Mouse (Mus musculus): Measurements from ENCODE around the gene Pbld2. TPM values are rescaled to one million over a fixed set of nuclear protein-coding genes. Genes with fewer than 3 reads are reported as not detected.
A peak's percentile ranks its signal among the peaks of the same experiment; 100 is the strongest.

The Pbld2 gene
- polyA plus RNA-seq (2015; fragmentation: Nextera tagmentation; extraction: Ambion mirVana), result 5.3 and 6.4 TPM in 2 replicates

DNA sequence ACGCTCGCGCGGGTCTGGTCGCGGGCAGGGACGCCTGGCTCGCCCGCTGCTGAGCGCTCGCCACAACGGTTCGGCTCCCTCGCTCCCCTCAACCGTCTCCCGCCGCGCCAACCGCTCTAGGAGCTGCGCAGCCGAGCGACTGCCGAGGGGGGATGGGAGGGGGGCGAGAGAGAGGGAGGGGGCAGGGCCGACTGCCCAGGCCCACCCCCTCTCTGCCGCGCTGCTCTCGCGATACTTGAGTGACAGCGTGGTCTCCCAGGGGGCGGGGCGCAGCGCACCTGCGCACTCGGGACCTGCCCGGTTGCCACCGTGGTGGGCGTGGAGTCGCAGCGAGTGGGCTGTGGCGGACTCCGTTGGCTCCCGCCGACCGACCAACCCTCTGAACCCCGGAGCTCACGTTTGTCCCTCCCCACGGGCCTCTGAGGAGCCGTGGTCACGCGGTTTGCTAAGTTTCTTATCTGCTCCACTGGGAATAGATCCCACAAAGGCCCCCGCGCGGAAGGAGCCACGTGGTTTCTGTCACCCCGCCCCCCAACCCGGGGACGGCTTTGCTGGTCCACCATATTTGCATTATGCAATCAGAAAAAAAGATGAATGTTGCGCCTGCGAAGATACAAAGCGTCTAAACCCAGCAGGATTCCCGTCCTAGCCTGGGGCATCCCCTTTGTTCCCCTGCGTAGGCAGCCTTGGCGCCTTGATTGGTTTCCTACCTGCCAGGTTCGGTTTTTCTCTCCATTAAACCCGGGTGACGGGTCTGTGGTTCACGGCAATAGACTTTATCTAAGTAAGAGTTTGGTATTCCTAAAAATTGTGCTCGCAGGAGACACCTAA, at the start of gene Pbld2, which contains the start of gene Hnrnph3:
Pbld2 (plus strand) TSS at position 567 of the 831 bp plus-strand sequence.
Hnrnph3 (minus strand) TSS at position 469 of the 831 bp plus-strand sequence.
- Histone ChIP-seq H3K27me3 (ENCODE audit: control insufficient read depth, insufficient read depth, low read depth, low read length) (no peaks in the 10 kb centered on the region), H3K27ac (ENCODE audit: low read length) (peak within 1 kb of the TSS; percentile 92), H3K4me2 (ENCODE audit: low read depth, low read length) (peak within 1 kb of the TSS; percentile 95), H3K9me3 (replicated peaks; ENCODE audit: control insufficient read depth, low read length) (no peaks in the 10 kb centered on the region), H3K9ac (ENCODE audit: low read depth, low read length) (peak within 1 kb of the TSS; percentile 82), H3K4me3 (ENCODE audit: low read depth, low read length) (peak within 1 kb of the TSS; percentile 95), H3K36me3 (ENCODE audit: control insufficient read depth, insufficient read depth) (no peaks in the 10 kb centered on the region), H3K4me1 (ENCODE audit: control insufficient read depth, low read depth, low read length) (peaks cover 28% of the 10 kb centered on the region)
- under 1% methylated on average over 63 of the region's 69 CpGs for WGBS (ENCODE audit: insufficient replicate concordance)
- peak; percentile 92 for ATAC-seq (ENCODE audit: low read depth)

- Histone ChIP-seq H3K27ac (ENCODE audit: low read length) (no peak overlapping the region), H3K36me3 (ENCODE audit: control insufficient read depth, insufficient read depth) (peaks cover 5% of the 10 kb centered on the region; the same call in 1 of the 2 replicates), H3K4me3 (ENCODE audit: low read depth, low read length) (peak overlapping the region; percentile 89), H3K27me3 (ENCODE audit: control insufficient read depth, insufficient read depth, low read depth, low read length) (no peaks in the 10 kb centered on the region; the same call in 1 of the 2 replicates), H3K9me3 (replicated peaks; ENCODE audit: control insufficient read depth, low read length) (no peaks in the 10 kb centered on the region), H3K4me2 (ENCODE audit: low read depth, low read length) (peak overlapping the region; percentile 94), H3K4me1 (ENCODE audit: control insufficient read depth, low read depth, low read length) (peaks cover 11% of the 10 kb centered on the region), H3K9ac (ENCODE audit: low read depth, low read length) (no peak overlapping the region)
- no peak for ATAC-seq (ENCODE audit: low read depth)
- 17% methylated on average over 10 of the region's 10 CpGs for WGBS (ENCODE audit: insufficient replicate concordance)
Measured at GRCm38 (mm10) chr10:62979667-62980038, 44.5 kb upstream of the Pbld2 start.

- WGBS (ENCODE audit: insufficient replicate concordance), result under 1% methylated on average over 76 of the region's 77 CpGs
- Histone ChIP-seq H3K4me1 (ENCODE audit: control insufficient read depth, low read depth, low read length) (peaks cover 11% of the 10 kb centered on the region), H3K4me2 (ENCODE audit: low read depth, low read length) (peak within 1 kb of the TSS; percentile 94), H3K27ac (ENCODE audit: low read length) (no peak within 1 kb of the TSS), H3K36me3 (ENCODE audit: control insufficient read depth, insufficient read depth) (peaks cover 4% of the 10 kb centered on the region; the same call in 1 of the 2 replicates), H3K4me3 (ENCODE audit: low read depth, low read length) (peak within 1 kb of the TSS; percentile 89), H3K9me3 (replicated peaks; ENCODE audit: control insufficient read depth, low read length) (no peaks in the 10 kb centered on the region), H3K9ac (ENCODE audit: low read depth, low read length) (peak within 1 kb of the TSS; percentile 76), H3K27me3 (ENCODE audit: control insufficient read depth, insufficient read depth, low read depth, low read length) (no peaks in the 10 kb centered on the region; the same call in 1 of the 2 replicates)
- ATAC-seq (ENCODE audit: low read depth), result peak; percentile 81
Measured at GRCm38 (mm10) chr10:62980039-62980954, 43.8 kb upstream of the Pbld2 start, which contains the start of gene Rufy2. TSS of gene Rufy2 (plus strand) at chr10:62980223.

- H3K27ac ChIP-seq (ENCODE audit: low read length), result no peak overlapping the region
- H3K4me1 ChIP-seq (ENCODE audit: control insufficient read depth, low read depth, low read length), result peaks cover 11% of the 10 kb centered on the region
- 73% methylated on average over 11 of the region's 11 CpGs for WGBS (ENCODE audit: insufficient replicate concordance)
- H3K9me3 ChIP-seq (replicated peaks; ENCODE audit: control insufficient read depth, low read length), result no peaks in the 10 kb centered on the region
- H3K4me2 ChIP-seq (ENCODE audit: low read depth, low read length), result no peak overlapping the region
- no peak overlapping the region for H3K9ac ChIP-seq (ENCODE audit: low read depth, low read length)
- no peaks in the 10 kb centered on the region for H3K36me3 ChIP-seq (ENCODE audit: control insufficient read depth, insufficient read depth)
- ATAC-seq (ENCODE audit: low read depth), result no peak
- no peak overlapping the region for H3K4me3 ChIP-seq (ENCODE audit: low read depth, low read length)
- H3K27me3 ChIP-seq (ENCODE audit: control insufficient read depth, insufficient read depth, low read depth, low read length), result no peaks in the 10 kb centered on the region
Measured at GRCm38 (mm10) chr10:62984072-62984471, 40.0 kb upstream of the Pbld2 start.

DNA sequence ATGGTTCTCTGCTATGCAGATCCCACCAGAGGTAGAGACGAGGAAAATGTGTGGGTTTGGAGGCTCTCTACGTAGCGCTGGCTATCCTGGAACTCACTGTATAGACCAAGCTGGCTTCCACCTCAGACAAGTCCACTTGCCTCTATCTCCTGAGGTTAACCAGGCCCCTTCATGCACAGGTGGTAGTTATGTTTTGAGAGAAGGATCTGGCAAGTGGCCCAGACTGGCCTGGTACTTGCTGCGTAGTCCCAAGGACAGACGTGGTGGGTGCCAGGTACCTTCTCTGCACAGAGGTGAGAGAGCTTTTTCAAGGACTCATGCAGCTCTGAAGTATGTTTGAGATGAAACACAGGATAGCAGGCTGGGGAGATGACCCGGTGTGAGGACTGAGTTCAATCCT, 39.6 kb upstream of the Pbld2 start:
- Histone ChIP-seq H3K4me1 (ENCODE audit: control insufficient read depth, low read depth, low read length) (peaks cover 10% of the 10 kb centered on the region), H3K27me3 (ENCODE audit: control insufficient read depth, insufficient read depth, low read depth, low read length) (no peaks in the 10 kb centered on the region), H3K9me3 (replicated peaks; ENCODE audit: control insufficient read depth, low read length) (no peaks in the 10 kb centered on the region), H3K36me3 (ENCODE audit: control insufficient read depth, insufficient read depth) (no peaks in the 10 kb centered on the region), H3K4me3 (ENCODE audit: low read depth, low read length) (no peak overlapping the region), H3K4me2 (ENCODE audit: low read depth, low read length) (no peak overlapping the region), H3K9ac (ENCODE audit: low read depth, low read length) (no peak overlapping the region), H3K27ac (ENCODE audit: low read length) (no peak overlapping the region)
- WGBS (ENCODE audit: insufficient replicate concordance), result 81% methylated on average over 6 of the region's 6 CpGs
- no peak for ATAC-seq (ENCODE audit: low read depth)

DNA sequence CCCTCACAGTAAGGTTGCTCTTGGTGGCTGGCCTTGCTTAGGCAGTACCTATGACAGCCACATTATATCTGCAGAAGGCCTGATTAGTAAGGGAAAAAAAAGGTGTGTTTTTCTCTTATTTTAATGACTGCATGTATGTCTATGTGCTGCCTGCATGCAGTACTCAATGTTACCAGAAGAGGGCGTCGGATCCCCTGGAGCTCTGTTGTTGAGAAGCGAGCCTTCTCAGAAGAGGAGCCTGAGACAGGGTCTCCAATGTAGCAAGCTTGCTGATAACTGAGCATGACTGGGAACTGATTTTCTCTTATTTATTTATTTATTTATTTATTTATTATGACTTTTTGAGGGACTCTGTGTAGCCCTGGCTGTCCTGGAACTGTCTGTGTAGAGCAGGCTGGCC, 36.8 kb upstream of the Pbld2 start:
- WGBS (ENCODE audit: insufficient replicate concordance), result 22% methylated on average over 3 of the region's 3 CpGs
- Histone ChIP-seq H3K4me1 (ENCODE audit: control insufficient read depth, low read depth, low read length) (no peaks in the 10 kb centered on the region), H3K27ac (ENCODE audit: low read length) (no peak overlapping the region), H3K4me3 (ENCODE audit: low read depth, low read length) (no peak overlapping the region), H3K9ac (ENCODE audit: low read depth, low read length) (no peak overlapping the region), H3K36me3 (ENCODE audit: control insufficient read depth, insufficient read depth) (no peaks in the 10 kb centered on the region), H3K4me2 (ENCODE audit: low read depth, low read length) (no peak overlapping the region), H3K9me3 (replicated peaks; ENCODE audit: control insufficient read depth, low read length) (no peaks in the 10 kb centered on the region), H3K27me3 (ENCODE audit: control insufficient read depth, insufficient read depth, low read depth, low read length) (no peaks in the 10 kb centered on the region)
- no peak for ATAC-seq (ENCODE audit: low read depth)

DNA sequence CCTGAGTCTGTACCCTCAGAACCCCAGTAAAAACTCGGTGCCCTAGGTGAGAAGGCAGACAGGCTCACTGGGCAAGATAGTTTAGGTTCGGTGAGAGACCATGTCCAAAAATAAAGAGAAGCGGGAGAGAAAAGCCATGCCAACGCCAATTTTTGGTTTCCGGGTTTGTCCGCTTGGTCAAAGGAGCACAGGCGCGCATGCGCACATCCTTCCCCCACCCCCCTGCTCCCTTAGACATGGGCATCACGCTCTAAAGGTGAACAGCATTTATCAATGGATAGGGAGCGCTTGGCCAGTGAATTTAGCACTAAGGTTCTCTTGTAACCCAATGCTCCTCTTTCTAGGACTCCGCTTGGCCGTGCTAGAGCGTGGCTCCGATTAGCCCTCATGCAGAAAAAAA, 33.5 kb upstream of the Pbld2 start:
- H3K9ac ChIP-seq (ENCODE audit: low read depth, low read length), result no peak overlapping the region
- H3K9me3 ChIP-seq (replicated peaks; ENCODE audit: control insufficient read depth, low read length), result no peaks in the 10 kb centered on the region
- H3K36me3 ChIP-seq (ENCODE audit: control insufficient read depth, insufficient read depth), result no peaks in the 10 kb centered on the region
- H3K27ac ChIP-seq (ENCODE audit: low read length), result no peak overlapping the region
- no peak overlapping the region for H3K4me3 ChIP-seq (ENCODE audit: low read depth, low read length)
- no peaks in the 10 kb centered on the region for H3K27me3 ChIP-seq (ENCODE audit: control insufficient read depth, insufficient read depth, low read depth, low read length)
- WGBS (ENCODE audit: insufficient replicate concordance), result 82% methylated on average over 15 of the region's 15 CpGs
- no peak overlapping the region for H3K4me2 ChIP-seq (ENCODE audit: low read depth, low read length)
- no peak for ATAC-seq (ENCODE audit: low read depth)
- no peaks in the 10 kb centered on the region for H3K4me1 ChIP-seq (ENCODE audit: control insufficient read depth, low read depth, low read length)

GRCm38 (mm10) chr10:62993991-62994390, 30.1 kb upstream of the Pbld2 start:
- Histone ChIP-seq H3K27me3 (ENCODE audit: control insufficient read depth, insufficient read depth, low read depth, low read length) (no peaks in the 10 kb centered on the region), H3K4me2 (ENCODE audit: low read depth, low read length) (no peak overlapping the region), H3K9me3 (replicated peaks; ENCODE audit: control insufficient read depth, low read length) (no peaks in the 10 kb centered on the region), H3K36me3 (ENCODE audit: control insufficient read depth, insufficient read depth) (no peaks in the 10 kb centered on the region), H3K4me3 (ENCODE audit: low read depth, low read length) (no peak overlapping the region), H3K9ac (ENCODE audit: low read depth, low read length) (no peak overlapping the region), H3K4me1 (ENCODE audit: control insufficient read depth, low read depth, low read length) (no peaks in the 10 kb centered on the region), H3K27ac (ENCODE audit: low read length) (no peak overlapping the region)
- 71% methylated on average over 6 of the region's 9 CpGs for WGBS (ENCODE audit: insufficient replicate concordance)
- ATAC-seq (ENCODE audit: low read depth), result no peak
